ENCODE assay signal across 30 mouse cellular contexts in genomic region chr4:114958231-114958630, GRCm38 (mm10). TPM values are rescaled to one million over a fixed set of nuclear protein-coding genes. Genes with fewer than 3 reads are reported as not detected.
A peak's percentile ranks its signal among the peaks of the same experiment; 100 is the strongest.
DNase-seq lines count a peak whose midpoint lies in the region; TF ChIP-seq lines count a peak whose summit lies in the region.
"Had no signal": no experiment of that assay in that cellular context is flagged by ENCODE, and none has a peak within 500 bp of the region (broad histone marks: within the 10 kb centered on the region; RNA-seq: fewer than 3 reads in every experiment).

No protein-coding gene starts in this region.

- H3K27ac ChIP-seq in thymus, adult 2 months (ENCODE audit: control insufficient read depth, insufficient read depth, low read length), result no peak overlapping the region
- H3K27ac ChIP-seq: embryonic facial prominence, embryonic 15.5 days; forebrain, embryonic 10.5 days; heart, embryonic 15.5 days; hindbrain, embryonic 14.5 days; midbrain, embryonic 10.5 days had no signal

- H3K4me3 ChIP-seq in myocyte, result no peak overlapping the region
- H3K4me3 ChIP-seq in thymus, adult 2 months (ENCODE audit: control insufficient read depth, insufficient read depth, low read length), result no peak overlapping the region
- H3K4me3 ChIP-seq: embryonic facial prominence, embryonic 15.5 days; forebrain, embryonic 10.5 days; heart, embryonic 15.5 days; midbrain, embryonic 10.5 days had no signal

- WGBS in thymus, adult 2 months, result 88% methylated on average over 2 of the region's 2 CpGs

- peak; percentile 24 for DNase-seq in layer of hippocampus, adult 11-12 months (ENCODE audit: low spot score)
- no peak for DNase-seq in layer of hippocampus, postnatal 10 days (ENCODE audit: low spot score in 2 of 2)
- peak; percentile 15 for DNase-seq in Muller cell, postnatal 12 days (ENCODE audit: inconsistent ontology term)
- DNase-seq in brain, embryonic 14.5 days (ENCODE audit: low read depth), result peak; percentile 14
- DNase-seq in thymus, adult 2 months, result no peak
- no peak for DNase-seq in spleen, postnatal 14 days (ENCODE audit: low spot score in 2 of 2)
- DNase-seq: adrenal gland, postnatal 10 days; cerebellum, adult 8-10 months; heart, postnatal 36 days; kidney, adult 18-20 months; kidney, postnatal 10 days had no signal

- peaks cover 12% of the 10 kb centered on the region for H3K36me3 ChIP-seq in myocyte (ENCODE audit: control insufficient read depth, insufficient read depth)
- H3K36me3 ChIP-seq in thymus, adult 2 months (ENCODE audit: control insufficient read depth, insufficient read depth, low read length), result peaks cover 16% of the 10 kb centered on the region

- no peaks in the 10 kb centered on the region for H3K4me1 ChIP-seq in thymus, adult 2 months (replicated peaks; ENCODE audit: control insufficient read depth, insufficient read depth, low read length)
- H3K4me1 ChIP-seq: embryonic facial prominence, embryonic 15.5 days; forebrain, embryonic 10.5 days; heart, embryonic 15.5 days; midbrain, embryonic 10.5 days had no signal

- no peaks in the 10 kb centered on the region for H3K79me2 ChIP-seq in myocyte (ENCODE audit: control insufficient read depth, insufficient read depth)

- TF ChIP-seq POLR2A in brain, embryonic 14.5 days (IDR thresholded peaks at IDR 0.05; ENCODE audit: borderline replicate concordance, extremely low read depth, insufficient read depth, insufficient read length, poor library complexity, severe bottlenecking), result no peak
- no peak for TF ChIP-seq POLR2A in myocyte (IDR thresholded peaks at IDR 0.05; ENCODE audit: insufficient read length, low read depth)
- TF ChIP-seq POLR2A in thymus, adult 2 months (IDR thresholded peaks at IDR 0.05; ENCODE audit: control insufficient read depth, extremely low read depth, insufficient read depth, low read length, poor library complexity), result no peak

- no peak for TF ChIP-seq CTCF in brain, embryonic 14.5 days (IDR thresholded peaks at IDR 0.05; ENCODE audit: borderline replicate concordance, extremely low read depth, insufficient read depth, insufficient read length)
- TF ChIP-seq CTCF in thymus, adult 2 months (IDR thresholded peaks at IDR 0.05; ENCODE audit: borderline replicate concordance, control insufficient read depth, extremely low read depth, insufficient read depth, low read length, poor library complexity), result no peak

- peak overlapping the region; percentile 16 for H3K4me2 ChIP-seq in myocyte (ENCODE audit: low read depth)
- H3K4me2 ChIP-seq: embryonic facial prominence, embryonic 15.5 days; heart, embryonic 15.5 days; hindbrain, embryonic 14.5 days had no signal

- H3K27me3 ChIP-seq in myocyte (ENCODE audit: control insufficient read depth, insufficient read depth, insufficient read length), result no peaks in the 10 kb centered on the region
- H3K27me3 ChIP-seq in thymus, adult 2 months (ENCODE audit: control insufficient read depth, insufficient read depth, low read length), result no peaks in the 10 kb centered on the region
- H3K27me3 ChIP-seq: embryonic facial prominence, embryonic 15.5 days; heart, embryonic 15.5 days had no signal

- no peak overlapping the region for H3ac ChIP-seq in myocyte (ENCODE audit: control insufficient read depth, insufficient read length)

TF ChIP-seq in myocyte, 11 proteins besides CTCF, POLR2A, EP300 and RAD21:
- no peak for TF ChIP-seq TCF12 (IDR thresholded peaks at IDR 0.05; ENCODE audit: insufficient read depth, poor library complexity, severe bottlenecking)
- TF ChIP-seq MYOD1 (IDR thresholded peaks at IDR 0.05; ENCODE audit: control insufficient read depth in 1 of 3, insufficient read length in 2 of 3, low read depth in 2 of 3), result no peak
- TF ChIP-seq SRF (IDR thresholded peaks at IDR 0.05; ENCODE audit: control insufficient read depth, insufficient read length, low read depth), result no peak
- TF ChIP-seq MAX (IDR thresholded peaks at IDR 0.05; ENCODE audit: low read depth), result no peak
- no peak for TF ChIP-seq CEBPB (IDR thresholded peaks at IDR 0.05; ENCODE audit: insufficient read depth, poor library complexity, severe bottlenecking)
- no peak for TF ChIP-seq USF1 (IDR thresholded peaks at IDR 0.05; ENCODE audit: low read depth)
- no peak for TF ChIP-seq REST (IDR thresholded peaks at IDR 0.05; ENCODE audit: insufficient read depth, insufficient read length)
- no peak for TF ChIP-seq E2F4 (IDR thresholded peaks at IDR 0.05; ENCODE audit: insufficient read depth)
- no peak for TF ChIP-seq TCF3 (IDR thresholded peaks at IDR 0.05; ENCODE audit: insufficient read length, low read depth)
- TF ChIP-seq MYOG (IDR thresholded peaks at IDR 0.05; ENCODE audit: control insufficient read depth in 1 of 3, insufficient read depth in 1 of 3, insufficient read length in 2 of 3, low read depth in 2 of 3), result no peak
- TF ChIP-seq POLR2AphosphoS2 (IDR thresholded peaks at IDR 0.05; ENCODE audit: insufficient read length, low read depth), result no peak

RNA-seq across cellular contexts. Expression of gene Cmpk1, which starts 28.8 kb away (rescaled TPM):
- 100 to 1,000 TPM; 110 to 114 TPM for total RNA-seq in layer of hippocampus, postnatal 10 days (2021)
- polyA plus RNA-seq in brain, embryonic 14.5 days (2012; rRNA removed), result 64.5 and 71.7 TPM in 2 replicates
- polyA plus RNA-seq in myocyte (2012; fragmentation: generic; extraction: Trizol), result 18.3 TPM
- 17.7 and 20.1 TPM in 2 replicates for polyA plus RNA-seq in thymus, adult 2 months (2012; rRNA removed)

RNA-seq across cellular contexts. Expression of gene Foxe3, which starts 32.4 kb away (rescaled TPM):
- total RNA-seq in layer of hippocampus, postnatal 10 days (2021), result not detected
- 0.10 and 0.19 TPM in 2 replicates for polyA plus RNA-seq in brain, embryonic 14.5 days (2012; rRNA removed)
- not detected for polyA plus RNA-seq in myocyte (2012; fragmentation: generic; extraction: Trizol)
- polyA plus RNA-seq in thymus, adult 2 months (2012; rRNA removed), result 0.16 and 0.37 TPM in 2 replicates
- total RNA-seq: adrenal gland, postnatal 10 days; common myeloid progenitor, adult 5-6 weeks; gastrocnemius, adult 8-10 months; heart, adult 18-20 months; heart, postnatal 36 days; layer of hippocampus, adult 8-10 months; liver, adult 2 months; MEL; neutrophil, adult 5-6 weeks had no signal
- polyA plus RNA-seq: C2C12; embryonic facial prominence, embryonic 15.5 days; heart, embryonic 15.5 days; hindbrain, embryonic 14.5 days; inflammation-experienced regulatory T-cells, adult 6 months; limb, embryonic 11.5 days; liver, adult 2 months; liver, embryonic 16.5 days; lung, embryonic 16.5 days; stomach, embryonic 16.5 days had no signal

RNA-seq across cellular contexts. Expression of gene Stil, which starts 41.7 kb away (rescaled TPM):
- total RNA-seq in layer of hippocampus, postnatal 10 days (2021), result 1 to 10 TPM; 1.2 to 1.6 TPM
- 6.4 and 9.9 TPM in 2 replicates for polyA plus RNA-seq in brain, embryonic 14.5 days (2012; rRNA removed)
- polyA plus RNA-seq in myocyte (2012; fragmentation: generic; extraction: Trizol), result 1.6 TPM
- 8.1 and 10.7 TPM in 2 replicates for polyA plus RNA-seq in thymus, adult 2 months (2012; rRNA removed)
- total RNA-seq: neutrophil, adult 5-6 weeks had no signal

RNA-seq across cellular contexts. Expression of gene Foxd2, which starts 49.6 kb away (rescaled TPM):
- total RNA-seq in layer of hippocampus, postnatal 10 days (2021), result under 1 TPM; 0.20 to 0.39 TPM
- polyA plus RNA-seq in brain, embryonic 14.5 days (2012; rRNA removed), result 0.93 and 1.1 TPM in 2 replicates
- 0.65 TPM for polyA plus RNA-seq in myocyte (2012; fragmentation: generic; extraction: Trizol)
- 1.4 and 1.8 TPM in 2 replicates for polyA plus RNA-seq in thymus, adult 2 months (2012; rRNA removed)
- polyA plus RNA-seq: heart, embryonic 15.5 days; hindbrain, embryonic 14.5 days; liver, embryonic 16.5 days; stomach, embryonic 16.5 days had no signal

Comparison
In these comparisons a context has a peak if more than half of its experiments do, and no peak if none do; other contexts are left out.
1. DNase-seq: peak in layer of hippocampus, adult 11-12 months (single experiment), Muller cell, postnatal 12 days (single experiment) and brain, embryonic 14.5 days (single experiment); none in layer of hippocampus, postnatal 10 days (0 of 2), thymus, adult 2 months (single experiment) and spleen, postnatal 14 days (0 of 2).